Mouse (Mus musculus): ENCODE data around the gene Tspan14. TPM values are rescaled to one million over a fixed set of nuclear protein-coding genes. Genes with fewer than 3 reads are reported as not detected.

The Tspan14 gene
- total RNA-seq (2021) (10 to 100 TPM; 26.3 to 35.8 TPM), polyA plus RNA-seq (2012; rRNA removed) (30.7 and 31.2 TPM in 2 replicates)
- long read RNA-seq, transcript Tspan14-201 (9 exons, 2,475 nt), result major isoform, 30 of 32 reads
- long read RNA-seq, partial matches to known transcripts, result 1 of 32 reads
- long read RNA-seq, other reads (novel, unspliced or antisense), result 1 of 32 reads

- DNase-seq, result no peak
These were observed at the start of gene Tspan14 for GRCm38 (mm10) chr14:40966392-40966861. Tspan14 (minus strand) TSS chr14:40966807.

GRCm38 (mm10) chr14:41014701-41015240, 48.2 kb upstream of the Tspan14 start:
- no peak for DNase-seq

GRCm38 (mm10) chr14:41013630-41014613, 47.3 kb upstream of the Tspan14 start, which contains the start of gene Fam213a:
Fam213a (minus strand) TSS chr14:41013788.
- DNase-seq, result peak; percentile 95

GRCm38 (mm10) chr14:41013143-41013542, 46.5 kb upstream of the Tspan14 start:
- no peak for DNase-seq

- DNase-seq, result peak; percentile 42
These were observed 45.3 kb upstream of the Tspan14 start for GRCm38 (mm10) chr14:41011916-41012315.

GRCm38 (mm10) chr14:41008138-41008537, 41.5 kb upstream of the Tspan14 start:
- peak; percentile 20 for DNase-seq

GRCm38 (mm10) chr14:41007641-41008040, 41.0 kb upstream of the Tspan14 start:
- DNase-seq, result no peak

- no peak for DNase-seq
These were observed 40.3 kb upstream of the Tspan14 start for GRCm38 (mm10) chr14:41006899-41007298.

GRCm38 (mm10) chr14:41006263-41006662, 39.7 kb upstream of the Tspan14 start:
- no peak for DNase-seq

- DNase-seq, result no peak
These were observed 39.1 kb upstream of the Tspan14 start for GRCm38 (mm10) chr14:41005716-41006115.

GRCm38 (mm10) chr14:41004201-41005141, 37.9 kb upstream of the Tspan14 start:
- peak; percentile 63 for DNase-seq

- no peak for DNase-seq
These were observed 35.0 kb upstream of the Tspan14 start for GRCm38 (mm10) chr14:41001576-41001975.

- DNase-seq, result no peak
These were observed 34.2 kb upstream of the Tspan14 start for GRCm38 (mm10) chr14:41000801-41001200.

GRCm38 (mm10) chr14:40999904-41000645, 33.5 kb upstream of the Tspan14 start:
- DNase-seq, result no peak

- DNase-seq, result no peak
These were observed 29.6 kb upstream of the Tspan14 start for GRCm38 (mm10) chr14:40996171-40996570.

- DNase-seq, result no peak
These were observed 25.9 kb upstream of the Tspan14 start for GRCm38 (mm10) chr14:40992464-40992863.

GRCm38 (mm10) chr14:40988780-40989179, 22.2 kb upstream of the Tspan14 start:
- DNase-seq, result no peak

- DNase-seq, result no peak
These were observed 20.6 kb upstream of the Tspan14 start for GRCm38 (mm10) chr14:40987184-40987583.

- DNase-seq, result no peak
These were observed 19.0 kb upstream of the Tspan14 start for GRCm38 (mm10) chr14:40985635-40986034.

GRCm38 (mm10) chr14:40979723-40980122, 13.1 kb upstream of the Tspan14 start:
- DNase-seq, result no peak

GRCm38 (mm10) chr14:40979002-40979401, 12.4 kb upstream of the Tspan14 start:
- peak; percentile 63 for DNase-seq

All from adrenal gland, adult 2 months (tissue).